Mouse (Mus musculus) ES-E14 (cell line): ENCODE data around the gene Adam33. TPM values are rescaled to one million over a fixed set of nuclear protein-coding genes. Genes with fewer than 3 reads are reported as not detected.

Experiments used
- DNase-seq: peaks from one replicate; pipeline ENCODE4 v3.0.0-alpha.2; 2013; ENCODE audit warnings: low read depth, low spot score
- H3K27ac ChIP-seq: 2 replicates; pipeline ENCODE4 v1.5.1; 2012; ENCODE audit warnings: low read depth, mild to moderate bottlenecking, low read length, moderate library complexity, mixed read lengths; ENCODE audit not compliant: poor library complexity, insufficient read depth, severe bottlenecking
- H3K36me3 ChIP-seq: 2 replicates; pipeline ENCODE4 v1.6.1; 2012; ENCODE audit warnings: mild to moderate bottlenecking, low read length, moderate library complexity, mixed read lengths; ENCODE audit not compliant: control insufficient read depth, poor library complexity, insufficient read depth, severe bottlenecking
- H3K4me1 ChIP-seq, 2 experiments: fragments of 150-350 bp in 1 of 2; sonication (generic) in 1 of 2; 2 replicates each; pipeline ENCODE4 v1.6.1; 2012; ENCODE audit warnings: low read length in 2 of 2, mild to moderate bottlenecking in 1 of 2, mixed read lengths in 1 of 2; ENCODE audit not compliant: control insufficient read depth in 2 of 2, insufficient read depth in 2 of 2, poor library complexity in 1 of 2
- H3K4me3 ChIP-seq, 2 experiments: fragments of 150-350 bp in 1 of 2; sonication (generic) in 1 of 2; 2 replicates each; pipeline ENCODE4 v1.5.1; 2012; ENCODE audit warnings: low read length in 2 of 2, low read depth in 1 of 2, mild to moderate bottlenecking in 1 of 2, mixed read lengths in 1 of 2; ENCODE audit not compliant: insufficient read depth in 1 of 2, poor library complexity in 1 of 2, severe bottlenecking in 1 of 2
- H3K9ac ChIP-seq: 2 replicates; pipeline ENCODE4 v1.6.1; 2012; ENCODE audit warnings: low read depth, mild to moderate bottlenecking, low read length, mixed read lengths; ENCODE audit not compliant: poor library complexity, insufficient read depth, severe bottlenecking
- H3K9me3 ChIP-seq: fragments of 150-350 bp; sonication (generic); 2 replicates; pipeline ENCODE4 v1.6.1; 2012; ENCODE audit warnings: low read depth, mild to moderate bottlenecking, low read length; ENCODE audit not compliant: control insufficient read depth, insufficient read depth
- CHD2 ChIP-seq: IDR thresholded peaks from 2 replicates; pipeline ENCODE4 v1.6.1; 2014; ENCODE audit warnings: mild to moderate bottlenecking, low read depth, low read length, inconsistent platforms
- HCFC1 ChIP-seq: IDR thresholded peaks from 2 replicates; pipeline ENCODE4 v1.6.1; 2012; ENCODE audit warnings: low read length, inconsistent platforms, borderline replicate concordance; ENCODE audit not compliant: insufficient read depth
- MAFK ChIP-seq: IDR thresholded peaks from 2 replicates; pipeline ENCODE4 v1.6.1; 2014; ENCODE audit warnings: mild to moderate bottlenecking, low read depth, low read length, inconsistent platforms; ENCODE audit not compliant: insufficient read depth
- ZC3H11A ChIP-seq: IDR thresholded peaks from 2 replicates; pipeline ENCODE4 v1.6.1; 2012; ENCODE audit warnings: low read depth, mild to moderate bottlenecking, inconsistent platforms, low read length, borderline replicate concordance
- ZNF384 ChIP-seq: IDR thresholded peaks from 2 replicates; pipeline ENCODE4 v1.6.1; 2012; ENCODE audit warnings: low read depth, low read length, inconsistent platforms
- in situ Hi-C, 2 experiments: fragments of 600-800 bp; cut with MboI; formaldehyde crosslinking; loops; one replicate each; pipeline ENCODE4 v1.15.1; 2025; ENCODE audit warnings: low sequenced_read_pairs in 2 of 2, inconsistent platforms in 1 of 2; ENCODE audit not compliant: unreplicated experiment in 2 of 2
- total RNA-seq: library from RNA; depleted of rRNA; stranded (reverse); fragments of 300-350 nt; gene quantifications from 2 replicates; pipeline ENCODE4 v1.2.3, GENCODE M21; 2012

The Adam33 gene
- total RNA-seq, 1 experiment: 0.40 TPM

DNA sequence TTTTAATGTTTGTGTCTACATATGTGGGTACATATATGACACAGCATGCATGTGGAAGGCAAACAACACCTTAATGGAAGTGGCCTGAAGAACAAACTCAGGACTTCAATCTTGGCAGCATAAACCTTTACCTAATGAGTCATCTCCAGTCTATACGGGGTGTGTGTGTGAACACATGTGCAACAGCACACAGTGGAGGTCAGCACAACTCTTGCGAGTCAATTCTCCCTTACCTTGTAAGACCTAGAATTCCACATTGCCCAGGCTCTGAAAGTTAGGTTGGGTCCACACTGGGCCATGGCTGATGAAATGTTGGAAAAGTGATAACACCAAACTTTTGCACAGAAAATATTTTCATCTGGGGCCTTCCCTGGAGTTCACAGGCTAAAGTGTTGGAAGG is 33.1 kb downstream of the Adam33 start:
- no peak overlapping the region for H3K27ac ChIP-seq
- H3K9me3 ChIP-seq: no peaks in the 10 kb centered on the region
- DNase-seq: no peak
- in situ Hi-C loops: no loop called here
- no peak for TF ChIP-seq ZC3H11A
- no peak for TF ChIP-seq MAFK
- TF ChIP-seq CHD2: no peak
- H3K4me1 ChIP-seq: no peaks in the 10 kb centered on the region
- peaks cover 7% of the 10 kb centered on the region for H3K36me3 ChIP-seq
- H3K4me3 ChIP-seq: no peak overlapping the region
- no peak overlapping the region for H3K9ac ChIP-seq

DNA sequence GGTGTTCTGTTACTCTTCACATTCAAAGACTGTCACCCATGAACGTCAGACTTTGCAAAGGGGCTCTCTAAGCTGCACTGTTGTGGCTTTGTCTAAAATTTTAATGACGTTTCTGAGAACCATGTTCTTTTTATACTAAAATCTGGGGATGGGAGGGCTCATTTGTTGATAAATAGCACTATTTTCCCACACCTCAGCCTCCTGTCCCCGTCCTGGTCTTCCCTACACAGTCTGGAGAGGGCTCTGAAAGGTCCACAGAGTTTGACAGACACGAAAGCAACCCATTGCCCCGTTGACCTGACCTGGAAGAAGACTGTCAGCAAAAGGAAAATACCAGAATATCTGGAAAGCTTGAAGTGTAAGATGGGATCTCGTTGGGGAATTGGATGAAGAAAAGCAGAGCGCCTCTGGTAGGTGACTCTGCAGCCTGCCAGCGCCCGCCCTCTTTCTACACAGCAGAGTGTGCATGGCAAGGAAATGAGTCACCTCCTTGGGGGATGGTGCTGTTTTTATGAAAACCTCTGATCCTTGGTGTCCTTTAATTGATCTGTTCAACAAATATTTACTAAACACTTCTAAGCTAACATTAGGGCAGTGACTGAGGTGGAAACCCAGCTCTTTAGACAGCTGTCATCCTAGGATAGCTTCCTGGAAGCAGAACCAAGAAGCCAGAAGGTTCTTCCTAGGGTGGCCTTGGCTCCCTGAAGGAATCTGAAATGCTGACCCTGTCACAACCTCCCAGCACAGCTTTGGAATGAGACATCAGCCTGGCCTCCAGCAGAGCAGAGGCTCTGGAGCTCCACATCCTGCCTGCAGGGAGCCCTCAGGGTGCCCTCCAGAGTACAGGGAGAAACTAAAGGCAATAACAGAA is 34.3 kb downstream of the Adam33 start:
- in situ Hi-C loops: no loop called here

DNA sequence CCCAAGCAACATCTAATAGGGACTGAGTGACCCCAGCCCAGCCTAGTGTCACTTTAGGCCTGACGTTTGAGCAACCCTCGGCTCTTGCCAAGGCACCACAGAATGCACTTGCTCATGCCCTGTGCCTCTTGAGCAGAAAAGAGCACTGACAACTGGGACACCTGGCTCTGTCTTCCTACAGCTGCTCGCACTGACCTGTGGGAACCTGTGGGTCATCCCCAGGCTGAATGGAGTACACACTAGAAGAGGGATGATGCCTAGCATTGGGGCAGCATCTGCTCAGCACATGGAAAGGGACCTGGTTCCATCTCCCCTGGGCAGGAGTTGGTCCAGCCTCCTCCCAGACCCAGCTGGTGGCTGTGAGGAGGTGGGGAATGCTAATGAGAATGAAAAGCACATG is 36.7 kb downstream of the Adam33 start:
- in situ Hi-C loops: no loop called here
- no peak for TF ChIP-seq ZC3H11A
- no peak for TF ChIP-seq ZNF384
- no peak for TF ChIP-seq CHD2
- no peak for TF ChIP-seq MAFK
- no peak for TF ChIP-seq HCFC1
- Histone ChIP-seq H3K27ac (no peak overlapping the region; the same call in 1 of the 2 replicates), H3K36me3 (peaks cover 7% of the 10 kb centered on the region), H3K9me3 (no peaks in the 10 kb centered on the region), H3K9ac (no peak overlapping the region), H3K4me3 (no peak overlapping the region), H3K4me1 (no peaks in the 10 kb centered on the region)
- no peak for DNase-seq

More for the DNA sequence above, 34.3 kb downstream of the Adam33 start:
- no peak overlapping the region for H3K27ac ChIP-seq
- no peak overlapping the region for H3K4me3 ChIP-seq
- peaks cover 7% of the 10 kb centered on the region for H3K36me3 ChIP-seq
- no peak overlapping the region for H3K9ac ChIP-seq
- H3K9me3 ChIP-seq: no peaks in the 10 kb centered on the region
- DNase-seq: no peak
- H3K4me1 ChIP-seq: no peaks in the 10 kb centered on the region
- TF ChIP-seq ZNF384 (no peak), HCFC1 (no peak), ZC3H11A (no peak), CHD2 (no peak), MAFK (no peak)

DNA sequence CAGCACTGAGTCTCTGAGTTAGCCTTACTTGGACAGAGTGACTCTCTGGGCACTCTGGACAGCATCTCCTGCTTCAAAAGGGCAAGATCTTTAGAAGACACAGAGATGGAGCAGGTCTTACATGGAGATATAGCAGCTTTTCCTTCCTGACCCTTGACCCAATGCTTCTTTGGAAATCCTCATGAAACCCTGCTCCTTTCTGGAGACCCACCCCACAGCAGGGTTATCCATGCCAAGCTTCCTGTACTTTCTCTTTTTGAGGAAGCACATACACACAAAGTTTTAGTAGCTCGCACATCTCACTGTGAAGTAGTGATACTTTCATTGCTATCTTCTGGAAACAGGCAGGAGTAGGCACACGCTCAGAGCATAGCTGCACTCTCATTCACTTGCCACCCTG is 38.4 kb downstream of the Adam33 start:
- in situ Hi-C loops: no loop called here
- no peak for DNase-seq
- Histone ChIP-seq H3K4me3 (no peak overlapping the region), H3K9me3 (no peaks in the 10 kb centered on the region), H3K36me3 (peaks cover 7% of the 10 kb centered on the region), H3K4me1 (no peaks in the 10 kb centered on the region), H3K9ac (no peak overlapping the region), H3K27ac (no peak overlapping the region)
- TF ChIP-seq MAFK (no peak), CHD2 (no peak), ZC3H11A (no peak), HCFC1 (no peak), ZNF384 (no peak)

DNA sequence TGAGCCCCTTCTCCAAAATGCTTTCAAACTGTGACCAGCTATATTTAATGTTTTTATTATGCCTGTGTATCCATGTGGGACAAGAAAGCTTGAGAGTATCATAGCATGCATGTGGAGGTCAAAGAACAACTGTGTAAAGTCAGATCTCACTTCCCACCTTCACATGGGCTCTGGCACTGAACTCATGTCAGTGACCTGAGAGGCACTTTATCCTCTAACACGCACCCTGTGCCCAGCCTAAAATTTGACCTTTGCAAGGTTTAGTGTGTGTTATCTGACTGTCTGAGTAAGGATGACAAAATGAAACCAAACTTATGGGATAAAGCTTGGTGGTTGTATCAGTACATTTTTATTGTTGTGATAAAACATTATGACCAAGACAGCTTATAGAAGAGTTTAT is 53.0 kb downstream of the Adam33 start:
- H3K9me3 ChIP-seq: no peaks in the 10 kb centered on the region
- H3K27ac ChIP-seq: no peak overlapping the region
- no peak overlapping the region for H3K9ac ChIP-seq
- TF ChIP-seq ZNF384 (no peak), HCFC1 (no peak), MAFK (no peak), ZC3H11A (no peak), CHD2 (no peak)
- no peaks in the 10 kb centered on the region for H3K4me1 ChIP-seq
- in situ Hi-C loops: no loop called here
- no peaks in the 10 kb centered on the region; the same call in 1 of the 2 replicates for H3K36me3 ChIP-seq
- no peak for DNase-seq
- H3K4me3 ChIP-seq: no peak overlapping the region
